Mouse (Mus musculus) G1E (cell line): ENCODE measurements around the gene Kank2. TPM values are rescaled to one million over a fixed set of nuclear protein-coding genes. Genes with fewer than 3 reads are reported as not detected.
A peak's percentile ranks its signal among the peaks of the same experiment; 100 is the strongest.

ENCODE experiments used
- ATAC-seq: 2 replicates; pipeline ENCODE4 v1.8.0; 2016; ENCODE audit warnings: mild to moderate bottlenecking; ENCODE audit not compliant: insufficient number of reproducible peaks, poor library complexity, low FRiP score, severe bottlenecking; ENCODE audit errors: extremely low read depth
- DNase-seq: peaks from one replicate; pipeline ENCODE4 v3.0.0; 2012; ENCODE audit warnings: low spot score
- H3K27me3 ChIP-seq: 2 replicates; pipeline ENCODE4 v1.6.1; 2012; ENCODE audit warnings: mild to moderate bottlenecking, low read length, inconsistent platforms; ENCODE audit not compliant: insufficient read depth
- H3K36me3 ChIP-seq: replicated peaks from 2 replicates; pipeline ENCODE3; 2012; ENCODE audit warnings: mild to moderate bottlenecking, inconsistent platforms
- H3K4me1 ChIP-seq: 2 replicates; pipeline ENCODE4 v1.6.1; 2012; ENCODE audit warnings: low read depth, low read length, inconsistent platforms, mixed read lengths; ENCODE audit not compliant: insufficient read depth
- H3K4me3 ChIP-seq: 2 replicates; pipeline ENCODE4 v1.5.1; 2012; ENCODE audit warnings: low read depth, mild to moderate bottlenecking, inconsistent platforms, low read length, moderate library complexity, mixed read lengths
- H3K9me3 ChIP-seq: replicated peaks from 2 replicates; pipeline ENCODE4 v1.6.1; 2012; ENCODE audit warnings: inconsistent platforms
- CTCF ChIP-seq: IDR thresholded peaks from 2 replicates; pipeline ENCODE4 v1.5.1; 2012; ENCODE audit warnings: low read depth, low read length, inconsistent platforms, mixed read lengths
- GATA1 ChIP-seq: IDR thresholded peaks from 2 replicates; pipeline ENCODE4 v1.6.1; 2012; ENCODE audit warnings: borderline replicate concordance, low read length, inconsistent platforms, mixed read lengths
- GATA2 ChIP-seq: IDR thresholded peaks from 2 replicates; pipeline ENCODE4 v1.6.1; 2012; ENCODE audit warnings: low read depth, low read length, inconsistent platforms, borderline replicate concordance
- POLR2AphosphoS5 ChIP-seq: IDR thresholded peaks from 2 replicates; pipeline ENCODE4 v1.6.1; 2012; ENCODE audit warnings: low read depth, low read length, inconsistent platforms; ENCODE audit not compliant: insufficient replicate concordance
- TAL1 ChIP-seq: conservative IDR thresholded peaks from 2 replicates; pipeline ENCODE4 v1.6.1; 2012; ENCODE audit warnings: low read depth, low read length, inconsistent platforms, mixed read lengths
- polyA plus RNA-seq: library from polyadenylated mRNA; stranded (reverse); fragments of >175 nt; gene quantifications from 2 replicates; pipeline ENCODE4 v1.2.3, GENCODE M21; 2012
- total RNA-seq, 2 experiments: library from RNA; stranded (forward) in 1 of 2; stranded (reverse) in 1 of 2; fragments of 200-1000 nt in 1 of 2; fragments of >200 nt in 1 of 2; fragmentation: Nextera tagmentation in 1 of 2; gene quantifications; 2 replicates each; pipeline ENCODE4 v1.2.3; 2014 to 2017

The Kank2 gene
- total and polyA plus RNA-seq, 3 experiments: under 0.01 TPM; not detected in 2

GRCm38 (mm10) chr9:21723377-21724146 is 75.0 kb downstream of the Kank2 start, which contains the start of gene Ldlr:
Gene Ldlr (plus strand): TSS chr9:21723483.
- no peaks in the 10 kb centered on the region for H3K9me3 ChIP-seq
- H3K4me1 ChIP-seq: peaks cover 70% of the 10 kb centered on the region
- peak; percentile 62 for ATAC-seq

DNA sequence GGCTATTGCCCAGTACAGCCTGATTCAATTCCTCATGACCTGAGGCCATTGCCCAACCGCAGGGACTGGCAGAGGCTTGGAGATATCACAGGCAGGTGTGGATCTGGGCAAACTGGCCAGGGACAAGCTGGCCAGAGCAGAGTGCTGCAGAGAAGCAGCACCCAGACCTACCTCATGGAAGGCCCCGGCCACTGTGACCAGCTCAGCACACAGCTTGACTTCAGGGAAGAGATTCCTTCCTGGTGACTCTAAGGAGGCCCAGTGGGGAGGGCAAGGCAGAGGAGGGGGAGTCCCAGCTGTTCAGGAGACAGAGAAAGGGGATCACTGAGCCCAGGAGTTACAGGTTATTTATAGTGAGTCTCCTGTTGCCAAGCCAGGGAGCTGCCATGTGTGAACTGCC is 77.5 kb downstream of the Kank2 start:
- no peaks in the 10 kb centered on the region for H3K9me3 ChIP-seq
- DNase-seq: no peak
- ATAC-seq: no peak
- no peaks in the 10 kb centered on the region for H3K27me3 ChIP-seq
- H3K4me3 ChIP-seq: no peak overlapping the region
- TF ChIP-seq GATA2: no peak
- no peak for TF ChIP-seq TAL1
- no peak for TF ChIP-seq GATA1
- TF ChIP-seq CTCF: no peak
- no peak for TF ChIP-seq POLR2AphosphoS5
- peaks cover 61% of the 10 kb centered on the region for H3K4me1 ChIP-seq
- H3K36me3 ChIP-seq: peaks cover 19% of the 10 kb centered on the region

More at GRCm38 (mm10) chr9:21723377-21724146, 75.0 kb downstream of the Kank2 start, which contains the start of gene Ldlr:
- TF ChIP-seq POLR2AphosphoS5 (peak; percentile 7; the same call in 1 of the 2 replicates), CTCF (no peak), GATA1 (no peak)
- no peaks in the 10 kb centered on the region for H3K27me3 ChIP-seq
- peak within 1 kb of the TSS; percentile 93 for H3K4me3 ChIP-seq
- peaks cover 41% of the 10 kb centered on the region for H3K36me3 ChIP-seq
- peak; percentile 78 for DNase-seq

DNA sequence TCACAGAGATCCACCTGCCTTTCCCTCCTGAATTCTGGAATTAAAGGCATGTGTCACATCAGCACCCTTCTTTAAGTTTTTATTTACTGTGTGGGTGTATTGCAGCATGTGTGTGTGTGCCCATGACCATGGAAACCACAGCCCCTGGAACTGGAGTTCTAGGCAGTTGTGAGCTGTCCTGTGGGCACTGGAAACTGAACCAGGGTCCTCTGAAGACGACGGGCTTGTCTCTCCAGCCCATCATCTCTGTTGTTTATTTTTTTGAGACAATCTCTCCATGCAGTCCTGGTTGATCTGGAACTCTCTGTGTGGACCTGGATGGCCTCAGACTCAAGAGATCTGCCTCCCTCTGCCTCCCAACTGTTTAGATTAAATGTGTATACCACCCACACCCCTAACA is 81.5 kb downstream of the Kank2 start:
- no peak for TF ChIP-seq GATA1
- ATAC-seq (no peak), DNase-seq (no peak)
- H3K4me3 ChIP-seq: no peak overlapping the region
- H3K9me3 ChIP-seq: peaks cover 4% of the 10 kb centered on the region
- H3K36me3 ChIP-seq: peaks cover 13% of the 10 kb centered on the region
- peaks cover 60% of the 10 kb centered on the region for H3K4me1 ChIP-seq
- H3K27me3 ChIP-seq: no peaks in the 10 kb centered on the region

Other genes starting within 250 kb of the Kank2 start
- 25.1 and 25.5 TPM in 2 replicates for gene Timm29, start 206.0 kb downstream of the Kank2 start, total RNA-seq (2014; fragmentation: Nextera tagmentation)
- gene Timm29, start 206.0 kb downstream of the Kank2 start, total RNA-seq (2017): 30.7 and 35.9 TPM in 2 replicates
- gene Timm29, start 206.0 kb downstream of the Kank2 start, polyA plus RNA-seq: 18.3 and 20.0 TPM in 2 replicates
- 6.8 and 8.5 TPM in 2 replicates for gene Yipf2, start 205.9 kb downstream of the Kank2 start, total RNA-seq (2014; fragmentation: Nextera tagmentation)
- gene Yipf2, start 205.9 kb downstream of the Kank2 start, total RNA-seq (2017): 13.2 and 19.0 TPM in 2 replicates
- gene Yipf2, start 205.9 kb downstream of the Kank2 start, polyA plus RNA-seq: 4.7 and 5.1 TPM in 2 replicates
- 85.6 and 96.4 TPM in 2 replicates for gene Smarca4, start 182.6 kb downstream of the Kank2 start, total RNA-seq (2014; fragmentation: Nextera tagmentation)
- 42.2 and 46.1 TPM in 2 replicates for gene Smarca4, start 182.6 kb downstream of the Kank2 start, total RNA-seq (2017)
- gene Smarca4, start 182.6 kb downstream of the Kank2 start, polyA plus RNA-seq: 220 and 247 TPM in 2 replicates
- gene Ldlr, start 75.3 kb downstream of the Kank2 start, total RNA-seq (2014; fragmentation: Nextera tagmentation): 17.4 and 21.9 TPM in 2 replicates
- 52.1 and 55.9 TPM in 2 replicates for gene Ldlr, start 75.3 kb downstream of the Kank2 start, total RNA-seq (2017)
- 27.8 and 37.5 TPM in 2 replicates for gene Ldlr, start 75.3 kb downstream of the Kank2 start, polyA plus RNA-seq
- gene Spc24, start 38.4 kb downstream of the Kank2 start, total RNA-seq (2014; fragmentation: Nextera tagmentation): 49.8 and 61.5 TPM in 2 replicates
- 91.2 and 126 TPM in 2 replicates for gene Spc24, start 38.4 kb downstream of the Kank2 start, total RNA-seq (2017)
- gene Spc24, start 38.4 kb downstream of the Kank2 start, polyA plus RNA-seq: 116 and 128 TPM in 2 replicates
- not detected in 2 replicates for gene Angptl8, start 36.8 kb upstream of the Kank2 start, total RNA-seq (2014; fragmentation: Nextera tagmentation)
- not detected in 2 replicates for gene Angptl8, start 36.8 kb upstream of the Kank2 start, total RNA-seq (2017)
- not detected in 2 replicates for gene Angptl8, start 36.8 kb upstream of the Kank2 start, polyA plus RNA-seq
- gene Dock6, start 53.9 kb upstream of the Kank2 start, total RNA-seq (2014; fragmentation: Nextera tagmentation): 12.7 and 16.8 TPM in 2 replicates
- 3.7 and 3.9 TPM in 2 replicates for gene Dock6, start 53.9 kb upstream of the Kank2 start, total RNA-seq (2017)
- gene Dock6, start 53.9 kb upstream of the Kank2 start, polyA plus RNA-seq: 11.3 and 11.6 TPM in 2 replicates
- 3.7 and 6.8 TPM in 2 replicates for gene Rab3d, start 119.4 kb upstream of the Kank2 start, total RNA-seq (2014; fragmentation: Nextera tagmentation)
- 7.0 TPM in 2 replicates for gene Rab3d, start 119.4 kb upstream of the Kank2 start, total RNA-seq (2017)
- 4.9 and 8.5 TPM in 2 replicates for gene Rab3d, start 119.4 kb upstream of the Kank2 start, polyA plus RNA-seq
- gene Ccdc159, start 128.7 kb upstream of the Kank2 start, total RNA-seq (2014; fragmentation: Nextera tagmentation): 1.8 and 3.8 TPM in 2 replicates
- 0.64 and 0.98 TPM in 2 replicates for gene Ccdc159, start 128.7 kb upstream of the Kank2 start, total RNA-seq (2017)
- gene Ccdc159, start 128.7 kb upstream of the Kank2 start, polyA plus RNA-seq: 0.21 and 0.31 TPM in 2 replicates
- gene Tmem205, start 128.8 kb upstream of the Kank2 start, total RNA-seq (2014; fragmentation: Nextera tagmentation): 12.8 and 17.6 TPM in 2 replicates
- 9.0 and 17.1 TPM in 2 replicates for gene Tmem205, start 128.8 kb upstream of the Kank2 start, total RNA-seq (2017)
- 11.3 and 15.9 TPM in 2 replicates for gene Tmem205, start 128.8 kb upstream of the Kank2 start, polyA plus RNA-seq
- 1.6 and 5.3 TPM in 2 replicates for gene Plppr2, start 138.3 kb upstream of the Kank2 start, total RNA-seq (2014; fragmentation: Nextera tagmentation)
- 0.41 and 0.44 TPM in 2 replicates for gene Plppr2, start 138.3 kb upstream of the Kank2 start, total RNA-seq (2017)
- gene Plppr2, start 138.3 kb upstream of the Kank2 start, polyA plus RNA-seq: 5.8 and 7.6 TPM in 2 replicates
- 11.8 and 12.4 TPM in 2 replicates for gene Swsap1, start 157.0 kb upstream of the Kank2 start, total RNA-seq (2014; fragmentation: Nextera tagmentation)
- 10.9 and 12.8 TPM in 2 replicates for gene Swsap1, start 157.0 kb upstream of the Kank2 start, total RNA-seq (2017)
- 12.6 and 14.5 TPM in 2 replicates for gene Swsap1, start 157.0 kb upstream of the Kank2 start, polyA plus RNA-seq
- 35.5 and 49.7 TPM in 2 replicates for gene Epor, start 164.8 kb upstream of the Kank2 start, total RNA-seq (2014; fragmentation: Nextera tagmentation)
- 14.4 and 21.9 TPM in 2 replicates for gene Epor, start 164.8 kb upstream of the Kank2 start, total RNA-seq (2017)
- 125 and 135 TPM in 2 replicates for gene Epor, start 164.8 kb upstream of the Kank2 start, polyA plus RNA-seq
- not detected in 2 replicates for gene Rgl3, start 190.7 kb upstream of the Kank2 start, total RNA-seq (2014; fragmentation: Nextera tagmentation)
- gene Rgl3, start 190.7 kb upstream of the Kank2 start, total RNA-seq (2017): 0.05 TPM in 1 of 2 replicates, not detected in the other
- not detected in 2 replicates for gene Rgl3, start 190.7 kb upstream of the Kank2 start, polyA plus RNA-seq
- gene Ccdc151, start 203.9 kb upstream of the Kank2 start, total RNA-seq (2014; fragmentation: Nextera tagmentation): not detected in 2 replicates
- 0.22 TPM in 1 of 2 replicates, not detected in the other for gene Ccdc151, start 203.9 kb upstream of the Kank2 start, total RNA-seq (2017)
- gene Ccdc151, start 203.9 kb upstream of the Kank2 start, polyA plus RNA-seq: 0.07 and 0.08 TPM in 2 replicates
- gene Prkcsh, start 204.1 kb upstream of the Kank2 start, total RNA-seq (2014; fragmentation: Nextera tagmentation): 55.3 and 65.0 TPM in 2 replicates
- gene Prkcsh, start 204.1 kb upstream of the Kank2 start, total RNA-seq (2017): 115 and 116 TPM in 2 replicates
- gene Prkcsh, start 204.1 kb upstream of the Kank2 start, polyA plus RNA-seq: 159 and 167 TPM in 2 replicates